Mouse (Mus musculus) heart, postnatal 36 days (tissue): ENCODE measurements around the gene Dcbld2. TPM values are rescaled to one million over a fixed set of nuclear protein-coding genes. Genes with fewer than 3 reads are reported as not detected.

Experiments used
- DNase-seq, 2 experiments: peaks; one replicate each; pipeline ENCODE4 v3.0.0; 2021 to 2022
- intact Hi-C: fragments of 180-260 bp; cut with DNase I; formaldehyde crosslinking; loops from one replicate; pipeline ENCODE4 v1.15.1; 2025
- total RNA-seq, 2 experiments: library from RNA; stranded (reverse); gene quantifications; 2 replicates each; pipeline ENCODE4 v1.2.3; 2021

Dcbld2 gene
- 10 to 100 TPM; 14.3 to 17.6 TPM for total RNA-seq

DNA sequence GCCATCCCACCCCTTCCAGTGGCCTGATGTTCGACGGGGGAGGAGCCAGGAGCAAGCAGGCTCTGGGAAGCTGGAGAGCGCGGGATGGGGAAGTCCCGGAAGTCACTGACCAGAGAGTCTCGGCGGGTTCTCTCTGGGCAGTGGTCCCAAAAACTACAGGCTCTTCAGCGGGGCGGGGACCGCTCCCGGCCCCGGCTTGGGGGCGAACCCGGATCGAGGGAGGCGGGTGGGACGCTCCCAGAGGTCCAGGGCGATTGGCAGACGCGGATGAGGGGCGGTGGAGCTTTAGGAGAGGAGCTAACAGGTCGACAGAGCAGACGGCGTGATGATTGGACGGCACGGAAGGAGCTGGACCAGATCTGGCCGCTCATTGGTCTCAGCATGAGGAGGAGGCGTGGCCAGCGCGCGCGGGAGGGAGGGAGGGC, at the start of gene Dcbld2:
Gene Dcbld2 (plus strand): TSS at position 382 of the 425 bp plus-strand sequence.
- intact Hi-C loops, result loop anchor here (5.0 kb wide), 1 partner anchor 319 kb away; the partner anchor contains the start of gene Cldnd1
- peak; percentile 94 for DNase-seq

DNA sequence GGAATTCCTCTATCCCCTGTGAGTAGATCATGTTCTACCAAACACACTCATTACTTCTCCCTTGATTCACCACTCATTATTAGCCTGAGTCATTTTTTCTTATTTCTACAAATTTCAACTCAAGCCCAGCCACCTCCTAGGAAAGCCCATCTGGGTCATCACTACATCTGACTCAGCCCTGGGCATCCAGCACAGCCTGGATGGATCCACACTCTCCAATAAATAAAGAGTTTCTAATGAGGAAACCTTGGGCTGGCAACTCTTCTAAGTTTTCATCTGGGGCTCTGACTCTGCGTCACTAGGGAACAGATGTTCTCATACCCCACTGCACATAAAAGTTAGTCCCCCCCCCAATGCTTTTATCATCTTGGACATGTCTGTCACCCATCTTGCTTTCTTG, 31.1 kb upstream of the Dcbld2 start:
- peak in 1 of 2 experiments; percentile 9 for DNase-seq
- intact Hi-C loops, result loop anchor here (2.0 kb wide), 1 partner anchor 20 kb away; no protein-coding TSS in a partner anchor

- intact Hi-C loops, result loop anchor here (2.0 kb wide), 1 partner anchor 21 kb away; no protein-coding TSS in a partner anchor
- DNase-seq, result no peak
These were observed 30.3 kb upstream of the Dcbld2 start for GRCm38 (mm10) chr16:58377756-58378503.

GRCm38 (mm10) chr16:58386241-58386757, 21.9 kb upstream of the Dcbld2 start:
- intact Hi-C loops, result no loop called here
- no peak for DNase-seq

- intact Hi-C loops, result no loop called here
- DNase-seq, result no peak
These were observed 19.0 kb upstream of the Dcbld2 start for GRCm38 (mm10) chr16:58389143-58389755.

GRCm38 (mm10) chr16:58393036-58393435, 15.2 kb upstream of the Dcbld2 start:
- intact Hi-C loops, result no loop called here
- DNase-seq, result no peak

DNA sequence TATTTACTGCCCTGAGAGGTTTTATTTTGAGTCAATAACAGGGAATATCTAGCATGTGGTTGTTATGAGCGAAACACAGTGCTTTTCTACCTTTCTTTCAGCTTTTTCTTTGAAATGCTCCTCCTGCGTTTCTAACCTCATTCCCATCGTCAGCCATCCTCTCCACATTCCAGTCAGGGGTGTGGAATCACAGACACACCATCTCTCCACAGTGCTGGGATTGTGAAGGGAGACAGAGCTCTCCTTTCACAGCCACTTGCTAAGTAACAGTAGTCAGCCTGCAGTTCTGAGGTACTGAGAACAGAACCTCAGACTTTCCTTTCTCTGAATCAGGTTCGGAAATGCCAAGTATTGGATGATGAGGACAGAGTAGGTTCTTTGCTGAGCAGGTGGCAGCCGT, 14.1 kb upstream of the Dcbld2 start:
- no peak for DNase-seq
- intact Hi-C loops, result no loop called here

- intact Hi-C loops, result no loop called here
- DNase-seq, result no peak
These were observed 9.6 kb upstream of the Dcbld2 start for GRCm38 (mm10) chr16:58398604-58399003.

GRCm38 (mm10) chr16:58401079-58401478, 7.2 kb upstream of the Dcbld2 start:
- DNase-seq, result no peak
- intact Hi-C loops, result no loop called here

GRCm38 (mm10) chr16:58404665-58405064, 3.6 kb upstream of the Dcbld2 start:
- intact Hi-C loops, result loop anchor here (5.0 kb wide), 1 partner anchor 323 kb away; the partner anchor contains the start of gene Cldnd1
- DNase-seq, result no peak

DNA sequence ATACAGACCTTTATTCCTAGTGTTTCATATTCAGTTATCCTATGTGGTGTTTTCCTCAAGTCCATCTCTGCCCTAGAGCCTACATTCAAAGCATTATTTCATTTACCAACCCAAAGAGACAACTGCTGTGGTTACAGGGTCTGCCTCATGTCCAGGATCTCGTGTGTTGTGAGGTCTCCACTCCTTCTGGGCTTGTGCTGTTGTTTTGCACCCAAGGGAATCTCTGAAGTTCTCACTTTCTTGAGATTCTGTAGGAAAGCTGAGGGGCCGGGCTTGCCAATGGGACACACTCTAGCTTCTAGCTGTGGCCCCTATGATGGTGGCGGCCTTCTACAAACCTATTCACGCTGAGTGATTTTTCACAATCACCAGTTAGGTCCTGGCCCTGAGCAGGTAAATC, 3.0 kb upstream of the Dcbld2 start:
- intact Hi-C loops, result loop anchor here (5.0 kb wide), 1 partner anchor 322 kb away; the partner anchor contains the start of gene Cldnd1

DNA sequence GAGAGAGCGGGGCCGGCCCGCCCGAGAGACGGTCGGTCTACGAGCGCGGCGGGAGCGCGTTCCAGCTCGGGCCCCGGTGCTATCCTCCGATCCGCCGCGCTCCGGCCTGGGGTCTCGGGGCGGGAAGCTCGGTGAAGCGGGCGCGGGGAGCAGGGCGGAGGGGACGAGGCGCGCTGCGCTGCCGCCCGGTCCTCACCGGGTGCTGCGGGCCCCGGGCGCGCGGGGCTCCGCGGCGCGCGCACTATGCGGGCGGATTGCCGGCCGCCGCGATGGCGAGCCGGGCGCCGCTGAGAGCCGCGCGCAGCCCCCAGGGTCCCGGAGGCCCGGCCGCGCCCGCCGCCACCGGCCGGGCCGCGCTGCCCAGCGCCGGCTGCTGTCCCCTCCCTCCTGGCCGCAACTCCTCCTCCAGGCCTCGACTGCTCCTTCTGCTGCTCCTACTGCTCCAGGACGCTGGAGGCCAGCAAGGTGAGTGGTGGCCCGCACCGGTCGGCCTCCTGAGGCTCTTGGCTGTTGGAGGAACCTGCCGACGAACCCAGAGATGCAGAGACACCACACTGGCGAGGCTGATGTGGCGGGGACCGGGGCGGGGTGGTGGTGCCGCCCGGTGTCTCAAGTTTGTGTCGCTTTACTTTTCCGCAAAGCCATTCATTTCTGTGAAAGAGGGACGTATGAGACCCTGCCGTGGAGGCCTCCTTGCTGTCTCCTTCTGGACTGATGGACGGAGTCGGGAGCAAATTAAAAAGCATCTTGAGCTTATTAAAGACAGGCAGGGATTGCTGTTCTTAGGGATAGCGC, 441 bp downstream of the Dcbld2 start:
- DNase-seq, result peak in 1 of 2 experiments; percentile 37
- intact Hi-C loops, result loop anchor here (5.0 kb wide), 1 partner anchor 319 kb away; the partner anchor contains the start of gene Cldnd1

More for the DNA sequence above, 3.0 kb upstream of the Dcbld2 start:
- DNase-seq, result no peak

DNA sequence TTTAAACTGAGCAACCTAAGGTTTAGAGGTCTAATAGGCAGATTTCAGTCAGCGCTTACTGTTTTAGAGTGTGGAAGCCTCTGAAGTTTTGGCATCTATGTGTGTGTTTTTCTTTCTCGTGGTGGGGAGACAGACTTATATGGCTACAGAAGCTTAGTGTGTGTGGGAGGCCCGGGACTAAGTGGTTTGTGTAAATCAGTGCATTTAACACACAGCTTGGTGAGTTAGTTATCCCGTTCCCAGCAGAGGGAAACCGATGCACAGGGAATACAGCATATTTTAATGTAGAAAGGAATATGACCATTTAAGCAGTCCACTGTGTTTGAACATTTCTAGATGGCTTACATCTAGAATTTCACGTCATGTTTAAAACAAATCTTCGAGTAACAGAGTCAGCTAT, 1.6 kb downstream of the Dcbld2 start:
- intact Hi-C loops, result loop anchor here (5.0 kb wide), 2 partner anchors 112 to 317 kb away; partner anchors contain the start of genes Cldnd1 and St3gal6

DNA sequence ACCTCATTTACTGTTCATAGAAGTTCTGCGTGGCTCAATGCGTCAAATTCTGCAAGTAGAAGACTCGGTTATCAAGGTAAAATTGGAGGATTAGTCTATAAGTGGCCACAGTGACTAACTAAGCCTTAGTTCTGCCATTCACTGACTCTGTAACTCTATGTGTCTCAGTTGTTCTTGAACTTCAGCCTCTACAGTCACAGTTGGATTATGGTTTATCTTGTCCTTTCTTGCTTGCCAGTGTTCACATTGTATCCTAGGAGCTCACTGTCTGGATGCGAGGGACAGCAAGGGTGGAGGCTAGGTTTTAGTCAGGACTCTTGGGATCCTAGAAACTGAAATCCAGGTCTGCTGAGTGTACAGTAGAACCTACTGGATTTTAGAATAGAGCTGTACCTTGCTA, 6.6 kb downstream of the Dcbld2 start:
- intact Hi-C loops, result loop anchor here (5.0 kb wide), 1 partner anchor 108 kb away; the partner anchor contains the start of gene St3gal6
- DNase-seq, result no peak

More for the DNA sequence above, 1.6 kb downstream of the Dcbld2 start:
- no peak for DNase-seq

GRCm38 (mm10) chr16:58415500-58415899, 7.3 kb downstream of the Dcbld2 start:
- intact Hi-C loops, result no loop called here
- no peak for DNase-seq

DNA sequence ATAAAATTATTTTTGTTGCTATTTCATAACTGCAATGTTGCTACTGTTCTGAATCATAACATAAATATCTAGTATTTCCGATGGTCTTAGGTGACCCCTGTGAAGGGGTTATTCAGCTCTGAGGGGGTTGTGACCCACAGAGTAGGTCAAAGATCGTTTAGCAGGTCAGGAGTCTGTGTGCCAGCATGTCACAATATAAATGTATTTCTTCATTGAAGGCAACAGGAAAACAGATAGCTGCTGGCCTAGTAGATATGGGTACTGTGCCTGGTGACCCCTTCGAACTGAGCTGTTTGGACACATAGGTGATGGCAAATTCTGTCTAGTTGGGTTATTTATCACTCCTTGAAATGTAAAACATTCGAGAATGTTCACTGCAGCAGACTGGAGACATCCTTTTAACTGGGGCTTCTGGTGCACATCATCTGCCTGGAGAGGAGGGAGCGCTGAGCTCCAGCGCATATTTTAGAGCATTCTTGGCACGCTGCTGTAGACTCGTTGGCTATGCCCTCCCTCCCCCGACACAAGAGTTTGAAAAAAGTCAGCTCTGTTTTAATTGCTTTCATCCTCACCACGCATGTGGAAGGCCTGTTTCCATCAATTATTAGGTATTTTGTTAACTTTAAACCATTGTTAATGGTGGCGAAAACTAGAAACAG, 13.6 kb downstream of the Dcbld2 start:
- intact Hi-C loops, result no loop called here
- DNase-seq, result no peak

- intact Hi-C loops, result no loop called here
These were observed 22.0 kb downstream of the Dcbld2 start for GRCm38 (mm10) chr16:58430246-58430645.

GRCm38 (mm10) chr16:58432384-58432783, 24.1 kb downstream of the Dcbld2 start:
- DNase-seq, result no peak
- intact Hi-C loops, result no loop called here

More at GRCm38 (mm10) chr16:58430246-58430645, 22.0 kb downstream of the Dcbld2 start:
- no peak for DNase-seq

DNA sequence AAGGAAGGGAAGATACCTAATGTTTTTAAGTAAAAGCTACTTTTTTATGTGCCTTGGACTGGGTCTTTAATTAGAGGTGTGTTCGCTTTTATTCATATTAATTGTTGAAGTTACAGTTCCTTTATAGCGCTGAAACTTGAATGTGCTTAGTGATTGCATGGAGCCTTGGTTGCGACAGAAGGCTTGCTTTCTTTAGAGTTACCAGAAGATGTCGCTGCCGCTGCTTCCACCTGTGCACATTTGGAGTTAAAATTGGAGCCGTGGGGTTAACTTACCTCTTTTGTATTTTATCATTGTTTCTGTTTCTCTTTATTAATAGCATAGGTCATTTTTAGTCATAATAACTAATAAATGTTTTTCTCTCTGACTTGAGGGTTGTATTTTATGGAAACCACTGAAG, 36.5 kb downstream of the Dcbld2 start:
- intact Hi-C loops, result no loop called here
- no peak for DNase-seq
